Mouse (Mus musculus): ENCODE measurements around the gene Wscd2.

DNA sequence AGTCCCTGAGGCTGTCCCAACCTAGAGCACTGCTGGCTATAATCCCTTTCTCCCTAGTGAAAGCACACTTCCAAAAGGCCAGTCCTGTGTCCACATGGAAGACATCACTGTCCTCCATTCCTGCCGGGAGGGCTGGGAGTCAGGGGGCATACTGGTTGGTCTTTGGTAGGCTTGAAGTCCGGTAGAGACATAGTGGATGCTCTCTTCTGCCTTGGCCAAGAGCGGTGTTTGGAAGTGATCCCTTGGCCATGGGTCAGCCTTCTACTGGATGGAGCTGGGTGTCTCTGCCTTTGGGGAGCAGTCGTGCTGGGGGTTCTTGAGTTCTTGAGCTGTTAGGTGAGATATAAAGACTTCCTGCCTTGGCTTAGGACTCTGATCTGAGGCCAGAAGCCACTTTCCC lies 1.4 kb downstream of the Wscd2 start:
- no peak for TF ChIP-seq EP300 (IDR thresholded peaks at IDR 0.05; ENCODE audit: low read depth)
- no peak for TF ChIP-seq CTCF (IDR thresholded peaks at IDR 0.05; ENCODE audit: low read depth)
